ENCODE assay signal across 19 mouse cellular contexts in the genomic region with DNA sequence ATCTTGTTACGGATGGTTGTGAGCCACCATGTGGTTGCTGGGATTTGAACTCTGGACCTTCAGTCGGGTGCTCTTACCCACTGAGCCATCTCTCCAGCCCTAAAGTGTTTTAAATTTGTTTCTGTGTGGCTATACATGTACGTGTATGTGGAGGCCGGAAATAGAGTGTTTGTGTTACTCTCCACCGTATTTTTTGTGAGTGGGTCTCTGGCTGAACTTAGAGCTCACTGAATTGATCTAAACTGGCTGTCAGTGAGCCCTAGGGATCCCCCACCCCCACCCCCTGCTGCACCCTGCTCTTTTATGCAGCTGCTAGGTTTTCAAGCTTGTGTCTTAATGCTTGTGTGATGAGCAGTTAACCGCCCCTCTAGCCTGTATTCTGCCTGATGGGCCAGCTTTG. TPM values are rescaled to one million over a fixed set of nuclear protein-coding genes. Genes with fewer than 3 reads are reported as not detected.
DNase-seq lines count a peak whose midpoint lies in the region; ATAC-seq and TF ChIP-seq lines count a peak whose summit lies in the region.
"Had no signal": no experiment of that assay in that cellular context is flagged by ENCODE, and none has a peak within 500 bp of the region (broad histone marks: within the 10 kb centered on the region; RNA-seq: fewer than 3 reads in every experiment).

No protein-coding gene starts in this region.

- H3K9ac ChIP-seq in intestine, embryonic 14.5 days (ENCODE audit: low read length), result no peak overlapping the region
- H3K9ac ChIP-seq in intestine, embryonic 15.5 days, result no peak overlapping the region
- no peak overlapping the region for H3K9ac ChIP-seq in neural tube, embryonic 13.5 days
- no peak overlapping the region for H3K9ac ChIP-seq in neural tube, embryonic 15.5 days (replicated peaks)

- H3K4me3 ChIP-seq in gastrocnemius, adult 2 months, result peak overlapping the region; percentile 96; the same call in 1 of the 2 replicates
- H3K4me3 ChIP-seq in intestine, embryonic 14.5 days (ENCODE audit: low read depth, low read length), result no peak overlapping the region
- no peak overlapping the region for H3K4me3 ChIP-seq in intestine, embryonic 15.5 days (replicated peaks)
- H3K4me3 ChIP-seq in neural tube, embryonic 13.5 days, result no peak overlapping the region
- H3K4me3 ChIP-seq in neural tube, embryonic 15.5 days (replicated peaks), result no peak overlapping the region
- H3K4me3 ChIP-seq in myocyte, result peak overlapping the region; percentile 63

- WGBS in intestine, embryonic 14.5 days, result 71% methylated on average over 6 of the region's 6 CpGs
- 64% methylated on average over 6 of the region's 6 CpGs for WGBS in intestine, embryonic 15.5 days
- WGBS in neural tube, embryonic 13.5 days, result 73% methylated on average over 6 of the region's 6 CpGs
- 77% methylated on average over 6 of the region's 6 CpGs for WGBS in neural tube, embryonic 15.5 days

- H3K4me1 ChIP-seq in intestine, embryonic 14.5 days (replicated peaks; ENCODE audit: control insufficient read depth, insufficient read depth, low read length), result peaks cover 16% of the 10 kb centered on the region
- 0 out of 2 replicates have a peak, but pooled peaks cover 6% of the 10 kb centered on the region for H3K4me1 ChIP-seq in intestine, embryonic 15.5 days (replicated peaks)
- peaks cover 26% of the 10 kb centered on the region for H3K4me1 ChIP-seq in neural tube, embryonic 13.5 days (replicated peaks)
- peaks cover 21% of the 10 kb centered on the region for H3K4me1 ChIP-seq in neural tube, embryonic 15.5 days

- H3K79me2 ChIP-seq in myocyte (ENCODE audit: control insufficient read depth, insufficient read depth), result peaks cover 32% of the 10 kb centered on the region

- TF ChIP-seq POLR2A in myocyte (IDR thresholded peaks at IDR 0.05; ENCODE audit: insufficient read length, low read depth), result no peak

- peak overlapping the region; percentile 94; the same call in 1 of the 2 replicates for H3K27ac ChIP-seq in gastrocnemius, adult 2 months
- no peak overlapping the region for H3K27ac ChIP-seq in intestine, embryonic 14.5 days (ENCODE audit: low read depth)
- no peak overlapping the region for H3K27ac ChIP-seq in intestine, embryonic 15.5 days
- H3K27ac ChIP-seq in neural tube, embryonic 13.5 days (replicated peaks), result no peak overlapping the region
- no peak overlapping the region for H3K27ac ChIP-seq in neural tube, embryonic 15.5 days (replicated peaks)

- intact Hi-C loops in gastrocnemius, adult 2 months (cut with DNase I), result loop anchor here (5.0 kb wide), 1 partner anchor 50 kb away; no protein-coding TSS in a partner anchor

- peak overlapping the region; percentile 84; the same call in 1 of the 2 replicates for H3K4me2 ChIP-seq in intestine, embryonic 14.5 days (ENCODE audit: low read length)
- no peak overlapping the region for H3K4me2 ChIP-seq in intestine, embryonic 15.5 days (replicated peaks)
- H3K4me2 ChIP-seq in neural tube, embryonic 13.5 days, result no peak overlapping the region
- H3K4me2 ChIP-seq in neural tube, embryonic 15.5 days, result no peak overlapping the region
- peak overlapping the region; percentile 52 for H3K4me2 ChIP-seq in myocyte (ENCODE audit: low read depth)

- peaks cover 10% of the 10 kb centered on the region; the same call in 1 of the 2 replicates for H3K36me3 ChIP-seq in intestine, embryonic 14.5 days (ENCODE audit: control insufficient read depth, insufficient read depth, low read length)
- H3K36me3 ChIP-seq in intestine, embryonic 15.5 days, result no peaks in the 10 kb centered on the region
- no peaks in the 10 kb centered on the region for H3K36me3 ChIP-seq in neural tube, embryonic 13.5 days
- H3K36me3 ChIP-seq in neural tube, embryonic 15.5 days, result no peaks in the 10 kb centered on the region
- H3K36me3 ChIP-seq in myocyte (ENCODE audit: control insufficient read depth, insufficient read depth), result peaks cover 20% of the 10 kb centered on the region

- ATAC-seq in intestine, embryonic 14.5 days (replicated peaks; ENCODE audit: low FRiP score, low TSS enrichment, low read depth), result no peak
- ATAC-seq in intestine, embryonic 15.5 days, result no peak
- ATAC-seq in neural tube, embryonic 13.5 days (ENCODE audit: low read depth), result 0 out of 2 replicates have a peak, but pooled peaks have one; percentile 4
- no peak for ATAC-seq in neural tube, embryonic 15.5 days (ENCODE audit: low FRiP score)

- H3K9me3 ChIP-seq in intestine, embryonic 14.5 days (ENCODE audit: control insufficient read depth, low read length), result no peaks in the 10 kb centered on the region
- no peaks in the 10 kb centered on the region for H3K9me3 ChIP-seq in intestine, embryonic 15.5 days
- H3K9me3 ChIP-seq in neural tube, embryonic 13.5 days, result no peaks in the 10 kb centered on the region
- no peaks in the 10 kb centered on the region for H3K9me3 ChIP-seq in neural tube, embryonic 15.5 days (replicated peaks)
- H3K9me3 ChIP-seq: liver, embryonic 15.5 days; midbrain, embryonic 10.5 days had no signal

- no peak for TF ChIP-seq CTCF in gastrocnemius, adult 2 months (IDR thresholded peaks at IDR 0.05)

- no peak for DNase-seq in gastrocnemius, adult 2 months
- no peak for DNase-seq in gastrocnemius, adult 8-10 months (ENCODE audit: low spot score in 2 of 2)
- DNase-seq in intestine, embryonic 14.5 days (ENCODE audit: low spot score), result no peak
- DNase-seq in right cerebral cortex, adult 18-20 months, result no peak
- DNase-seq: adrenal gland, postnatal 36 days; B cell, adult 2 months; cerebellum, adult 9-10 months; gastrocnemius, postnatal 25 days; kidney, adult 8-10 months; kidney, postnatal 14 days; retina, postnatal 1 day; right cerebral cortex, postnatal 4 days; thymus, postnatal 14 days had no signal

- H3ac ChIP-seq in myocyte (ENCODE audit: control insufficient read depth, insufficient read length), result no peak overlapping the region

- H3K27me3 ChIP-seq in intestine, embryonic 14.5 days (replicated peaks; ENCODE audit: control insufficient read depth, insufficient read depth, low read length), result no peaks in the 10 kb centered on the region
- no peaks in the 10 kb centered on the region for H3K27me3 ChIP-seq in intestine, embryonic 15.5 days (replicated peaks)
- H3K27me3 ChIP-seq in neural tube, embryonic 13.5 days, result 0 out of 2 replicates have a peak, but pooled peaks cover 6% of the 10 kb centered on the region
- no peaks in the 10 kb centered on the region for H3K27me3 ChIP-seq in neural tube, embryonic 15.5 days (replicated peaks)
- no peaks in the 10 kb centered on the region for H3K27me3 ChIP-seq in myocyte (ENCODE audit: control insufficient read depth, insufficient read depth, insufficient read length)
- H3K27me3 ChIP-seq: liver, embryonic 15.5 days had no signal

TF ChIP-seq in myocyte, 11 proteins besides CTCF, POLR2A, EP300 and RAD21:
- TF ChIP-seq USF1 (IDR thresholded peaks at IDR 0.05; ENCODE audit: low read depth) (no peak), E2F4 (IDR thresholded peaks at IDR 0.05; ENCODE audit: insufficient read depth) (no peak), MYOD1 (IDR thresholded peaks at IDR 0.05; ENCODE audit: control insufficient read depth in 1 of 3, insufficient read length in 2 of 3, low read depth in 2 of 3) (peak in 1 of 3 experiments; percentile 66), MAX (IDR thresholded peaks at IDR 0.05; ENCODE audit: low read depth) (no peak), CEBPB (IDR thresholded peaks at IDR 0.05; ENCODE audit: insufficient read depth, poor library complexity, severe bottlenecking) (no peak), TCF12 (IDR thresholded peaks at IDR 0.05; ENCODE audit: insufficient read depth, poor library complexity, severe bottlenecking) (peak; percentile 18), TCF3 (IDR thresholded peaks at IDR 0.05; ENCODE audit: insufficient read length, low read depth) (no peak)

RNA-seq across cellular contexts. Expression of a gene that starts 1.2 kb away (rescaled TPM):
- 10 to 100 TPM; 19.9 to 23.5 TPM for total RNA-seq in gastrocnemius, adult 2 months (2021)
- total RNA-seq in gastrocnemius, adult 8-10 months (2022), result 10 to 100 TPM; 19.1 to 24.8 (median 19.7) TPM
- 25.7 and 26.2 TPM in 2 replicates for polyA plus RNA-seq in intestine, embryonic 14.5 days (2014; fragmentation: Nextera tagmentation; extraction: Ambion mirVana)
- 26.6 and 28.8 TPM in 2 replicates for polyA plus RNA-seq in intestine, embryonic 15.5 days (2015; fragmentation: Nextera tagmentation; extraction: Ambion mirVana)
- 12.5 and 14.1 TPM in 2 replicates for polyA plus RNA-seq in neural tube, embryonic 13.5 days (2015; fragmentation: Nextera tagmentation; extraction: Ambion mirVana)
- 11.4 and 14.7 TPM in 2 replicates for polyA plus RNA-seq in neural tube, embryonic 15.5 days (2015; fragmentation: Nextera tagmentation; extraction: Ambion mirVana)
- polyA plus RNA-seq in myocyte (2012; fragmentation: generic; extraction: Trizol), result 33.2 TPM

RNA-seq across cellular contexts. Expression of a gene that starts 32.6 kb away (rescaled TPM):
- 10 to 100 TPM; 44.2 to 70.3 TPM for total RNA-seq in gastrocnemius, adult 2 months (2021)
- 10 to 100 TPM; 47.7 to 58.3 (median 56.0) TPM for total RNA-seq in gastrocnemius, adult 8-10 months (2022)
- 510 and 552 TPM in 2 replicates for polyA plus RNA-seq in intestine, embryonic 14.5 days (2014; fragmentation: Nextera tagmentation; extraction: Ambion mirVana)
- polyA plus RNA-seq in intestine, embryonic 15.5 days (2015; fragmentation: Nextera tagmentation; extraction: Ambion mirVana), result 424 and 429 TPM in 2 replicates
- polyA plus RNA-seq in neural tube, embryonic 13.5 days (2015; fragmentation: Nextera tagmentation; extraction: Ambion mirVana), result 342 and 380 TPM in 2 replicates
- polyA plus RNA-seq in neural tube, embryonic 15.5 days (2015; fragmentation: Nextera tagmentation; extraction: Ambion mirVana), result 183 and 240 TPM in 2 replicates
- 175 TPM for polyA plus RNA-seq in myocyte (2012; fragmentation: generic; extraction: Trizol)

RNA-seq across cellular contexts. Expression of a gene that starts 43.9 kb away (rescaled TPM):
- total RNA-seq in gastrocnemius, adult 2 months (2021), result under 1 TPM; 0.36 to 0.56 TPM
- under 1 TPM in 3 of 4 experiments, not detected in 1; 0.17 to 0.88 (median 0.61) TPM for total RNA-seq in gastrocnemius, adult 8-10 months (2022)
- polyA plus RNA-seq in intestine, embryonic 14.5 days (2014; fragmentation: Nextera tagmentation; extraction: Ambion mirVana), result 1.3 TPM in 2 replicates
- polyA plus RNA-seq in intestine, embryonic 15.5 days (2015; fragmentation: Nextera tagmentation; extraction: Ambion mirVana), result 1.8 and 1.9 TPM in 2 replicates
- polyA plus RNA-seq in neural tube, embryonic 13.5 days (2015; fragmentation: Nextera tagmentation; extraction: Ambion mirVana), result 0.52 TPM in 2 replicates
- 0.37 and 6.2 TPM in 2 replicates for polyA plus RNA-seq in neural tube, embryonic 15.5 days (2015; fragmentation: Nextera tagmentation; extraction: Ambion mirVana)
- 0.04 TPM for polyA plus RNA-seq in myocyte (2012; fragmentation: generic; extraction: Trizol)

Comparison
In these comparisons a context has a peak if more than half of its experiments do, and no peak if none do; other contexts are left out.
1. H3K4me2 ChIP-seq: peak in intestine, embryonic 14.5 days (single experiment) and myocyte (single experiment); none in intestine, embryonic 15.5 days (single experiment), neural tube, embryonic 13.5 days (single experiment) and neural tube, embryonic 15.5 days (single experiment).
2. H3K4me3 ChIP-seq: peak in gastrocnemius, adult 2 months (single experiment) and myocyte (single experiment); none in intestine, embryonic 14.5 days (single experiment), intestine, embryonic 15.5 days (single experiment), neural tube, embryonic 13.5 days (single experiment) and neural tube, embryonic 15.5 days (single experiment).